Mouse (Mus musculus) cerebellum, postnatal 36 days (tissue): ENCODE measurements around the gene Actb.

ENCODE experiments used
- DNase-seq, 2 experiments: peaks; one replicate each; pipeline ENCODE4 v3.0.0; 2021 to 2022; ENCODE audit warnings: mixed read lengths in 2 of 2

Gene Actb

GRCm38 (mm10) chr5:142875513-142875905 is 31.0 kb downstream of the Actb start:
- DNase-seq = no peak

GRCm38 (mm10) chr5:142874791-142875512 is 31.6 kb downstream of the Actb start:
- no peak for DNase-seq

GRCm38 (mm10) chr5:142873718-142874117 is 32.8 kb downstream of the Actb start:
- DNase-seq = no peak

GRCm38 (mm10) chr5:142871765-142872164 is 34.8 kb downstream of the Actb start:
- DNase-seq = no peak

GRCm38 (mm10) chr5:142869463-142869862 is 37.1 kb downstream of the Actb start:
- no peak for DNase-seq

GRCm38 (mm10) chr5:142857763-142858229 is 48.8 kb downstream of the Actb start:
- peak; percentile 64 to 65 for DNase-seq

GRCm38 (mm10) chr5:142856408-142856807 is 50.1 kb downstream of the Actb start:
- DNase-seq = no peak

GRCm38 (mm10) chr5:142854877-142855276 is 51.7 kb downstream of the Actb start:
- DNase-seq = peak; percentile 35 to 38

GRCm38 (mm10) chr5:142853585-142853984 is 53.0 kb downstream of the Actb start:
- DNase-seq = no peak
